Mouse (Mus musculus): ENCODE measurements around the gene Grip1.

DNA sequence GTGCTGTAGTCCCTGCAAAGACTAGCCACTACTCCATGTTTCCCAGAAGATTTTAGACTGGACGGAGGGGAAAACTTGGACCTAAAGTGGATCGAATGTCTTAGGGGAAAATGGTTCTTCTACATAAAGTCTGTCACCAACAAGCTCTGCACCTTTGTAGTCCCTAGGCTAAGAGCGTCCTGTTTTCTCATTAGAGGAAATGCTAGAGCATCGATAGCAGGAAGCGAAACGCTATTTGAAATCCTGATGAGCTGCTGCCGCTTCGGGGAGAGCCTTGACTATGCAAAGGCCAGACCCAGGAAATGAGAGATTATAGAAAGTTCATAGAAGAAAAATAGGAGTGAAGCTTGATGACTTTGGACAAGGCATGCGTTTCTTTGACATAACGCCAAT lies 671.8 kb downstream of the Grip1 start:
- no peak for TF ChIP-seq POLR2A (IDR thresholded peaks at IDR 0.05; ENCODE audit: insufficient read depth, low read depth, low read length)
- no peak for TF ChIP-seq CTCF (IDR thresholded peaks at IDR 0.05)
- TF ChIP-seq EP300 (IDR thresholded peaks at IDR 0.05; ENCODE audit: insufficient read depth, low read depth, low read length), result no peak
